Mouse (Mus musculus) heart, postnatal 10 days (tissue): ENCODE data around the gene Ms4a4b. TPM values are rescaled to one million over a fixed set of nuclear protein-coding genes. Genes with fewer than 3 reads are reported as not detected.
"Not testable (repeated sequence)": the region's sequence is repeated elsewhere in the genome, so short reads cannot be mapped to it uniquely, and the experiment has no call there.

Experiments
- DNase-seq, 2 experiments: peaks; one replicate each; pipeline ENCODE4 v3.0.0; 2021
- intact Hi-C: fragments of 180-260 bp; cut with DNase I; formaldehyde crosslinking; loops from one replicate; pipeline ENCODE4 v1.15.1; 2025
- total RNA-seq, 2 experiments: library from RNA; stranded (reverse); gene quantifications; 2 replicates each; pipeline ENCODE4 v1.2.3; 2021

Gene Ms4a4b
- total RNA-seq, 2 experiments from 2014 or later, result 1.1 to 2.4 TPM

- DNase-seq, result no peak
- intact Hi-C loops, result no loop called here
These were observed 41.9 kb downstream of the Ms4a4b start for GRCm38 (mm10) chr19:11485266-11485665.

GRCm38 (mm10) chr19:11485746-11486145 is 42.4 kb downstream of the Ms4a4b start, which contains the start of gene Gm8369:
Gene Gm8369 (plus strand): TSS chr19:11485938.
- intact Hi-C loops, result no loop called here
- DNase-seq, result no peak

DNA sequence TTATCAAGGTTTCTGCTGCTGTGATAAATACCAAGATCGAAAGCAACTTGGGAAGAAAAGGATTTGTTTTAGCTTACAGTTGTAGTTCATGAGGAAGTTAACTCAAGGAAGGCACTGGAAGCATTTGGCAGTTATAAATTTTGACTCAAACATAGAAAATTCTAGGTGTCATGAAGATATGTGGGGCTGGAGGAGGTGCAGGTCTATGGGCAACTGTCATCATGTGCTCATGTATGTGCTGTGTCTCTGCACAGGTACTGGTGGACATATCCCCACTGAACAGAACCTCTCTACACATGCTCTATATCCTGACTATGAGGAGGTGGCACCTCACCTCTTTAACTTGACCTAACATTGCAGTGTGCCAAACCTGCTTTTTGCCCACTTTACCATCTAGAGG is 43.2 kb downstream of the Ms4a4b start:
- DNase-seq, result no peak
- intact Hi-C loops, result no loop called here

GRCm38 (mm10) chr19:11491406-11492189 is 48.2 kb downstream of the Ms4a4b start:
- intact Hi-C loops, result no loop called here
- DNase-seq, result no peak

DNA sequence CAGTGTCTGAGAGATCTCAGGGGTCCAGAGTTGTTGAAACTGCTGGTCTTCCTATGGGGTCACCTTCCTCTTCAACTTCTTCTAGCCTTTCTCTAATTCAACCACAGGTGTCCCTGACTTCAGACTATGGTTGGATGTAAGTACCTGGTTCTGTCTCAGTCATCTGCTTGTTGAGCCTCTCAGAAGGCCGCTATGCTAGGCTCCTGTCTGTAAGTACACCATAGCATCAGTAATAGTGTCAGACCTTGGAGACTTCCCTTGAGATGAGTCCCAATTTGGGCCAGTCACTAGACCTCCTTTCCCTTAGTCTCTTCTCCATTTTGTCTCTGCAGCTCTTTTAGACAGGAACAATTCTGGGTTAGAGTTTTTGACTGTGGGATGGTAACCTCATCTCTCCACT is 49.3 kb downstream of the Ms4a4b start:
- no peak for DNase-seq
- intact Hi-C loops, result no loop called here

- intact Hi-C loops, result no loop called here
- no peak for DNase-seq
These were observed 51.2 kb downstream of the Ms4a4b start for GRCm38 (mm10) chr19:11494519-11494918.

DNA sequence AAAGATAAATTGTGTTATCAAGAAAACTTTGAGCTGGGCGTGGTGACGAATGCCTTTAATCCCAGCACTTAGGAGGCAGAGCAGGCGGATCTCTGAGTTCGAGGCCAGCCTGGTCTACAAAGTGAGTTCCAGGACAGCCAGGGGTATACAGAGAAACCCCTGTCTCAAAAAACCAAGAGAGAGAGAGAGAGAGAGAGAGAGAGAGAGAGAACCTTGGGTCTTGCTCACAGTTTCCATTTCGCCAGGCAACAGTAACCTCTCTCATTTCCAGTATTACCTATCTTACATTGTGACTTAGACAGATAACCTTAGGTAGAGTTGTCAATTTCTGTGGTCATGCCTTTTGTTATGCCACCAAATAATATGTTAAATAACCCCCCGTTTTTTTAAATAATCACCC is 53.0 kb downstream of the Ms4a4b start:
- intact Hi-C loops, result no loop called here
- DNase-seq, result no peak

DNA sequence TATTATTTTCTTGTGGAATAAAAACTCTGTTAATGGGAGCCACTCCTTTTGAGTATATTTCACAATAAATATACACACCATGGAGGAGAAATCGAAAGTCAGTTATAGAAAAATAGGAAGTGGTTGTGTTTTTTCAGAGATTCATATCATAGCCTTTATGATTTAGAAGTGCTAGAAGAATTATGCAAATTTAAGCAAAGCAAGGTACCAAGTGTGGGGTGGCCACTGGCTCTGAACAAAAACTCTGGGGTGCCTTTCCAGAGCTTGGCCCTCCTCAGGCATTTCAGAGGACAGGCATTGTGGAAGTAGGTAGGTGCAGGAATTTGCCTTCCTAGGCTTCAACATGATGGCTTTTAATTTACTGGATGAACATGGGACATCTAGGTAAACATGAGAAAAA is 53.9 kb downstream of the Ms4a4b start:
- DNase-seq, intact Hi-C loops: not testable (repeated sequence)

- intact Hi-C loops, result loop anchor here (1.0 kb wide), 1 partner anchor 49 kb away; no protein-coding TSS in a partner anchor
- DNase-seq, result no peak
These were observed 57.4 kb downstream of the Ms4a4b start for GRCm38 (mm10) chr19:11500796-11501195.

DNA sequence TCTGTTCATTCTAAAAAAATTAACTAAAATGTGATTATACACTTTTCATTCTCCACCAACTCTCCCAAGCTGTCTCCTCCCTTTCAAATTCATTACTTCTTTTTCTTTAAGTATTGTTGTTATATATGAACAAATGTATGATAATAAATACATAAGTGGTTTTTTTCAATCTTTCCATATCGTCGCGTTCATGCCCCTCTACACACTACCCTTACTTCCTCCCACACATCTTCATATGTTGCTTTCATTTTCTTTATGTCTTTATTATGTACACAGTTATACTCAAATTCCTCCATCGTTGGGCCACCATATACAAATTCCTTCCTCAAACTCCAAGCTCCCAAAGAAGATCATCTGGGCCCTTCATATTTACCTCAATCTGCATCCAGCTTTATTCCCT is 58.0 kb downstream of the Ms4a4b start:
- intact Hi-C loops, result no loop called here
- no peak for DNase-seq

DNA sequence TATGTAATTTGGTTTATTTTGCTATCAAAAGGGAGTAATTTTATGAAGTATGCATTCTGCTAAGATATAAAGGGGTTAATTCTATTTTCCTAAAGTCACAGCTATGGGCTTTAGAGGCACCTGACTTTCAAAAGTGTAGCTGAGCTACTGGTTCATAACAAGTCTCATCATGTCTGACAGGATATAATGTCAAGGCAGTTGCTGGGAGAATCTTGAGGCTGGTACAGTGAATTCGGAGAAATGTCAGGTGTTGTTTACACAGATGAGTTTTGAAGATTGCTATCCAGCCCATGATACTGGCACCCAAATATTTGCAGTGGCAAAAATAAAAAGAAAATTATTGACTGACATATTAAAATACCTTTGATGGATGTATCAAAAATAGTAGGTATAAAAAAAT is 61.5 kb downstream of the Ms4a4b start:
- intact Hi-C loops, result no loop called here

GRCm38 (mm10) chr19:11513458-11513857 is 70.1 kb downstream of the Ms4a4b start:
- no peak for DNase-seq
- intact Hi-C loops, result no loop called here

More for the DNA sequence above, 61.5 kb downstream of the Ms4a4b start:
- no peak for DNase-seq

DNA sequence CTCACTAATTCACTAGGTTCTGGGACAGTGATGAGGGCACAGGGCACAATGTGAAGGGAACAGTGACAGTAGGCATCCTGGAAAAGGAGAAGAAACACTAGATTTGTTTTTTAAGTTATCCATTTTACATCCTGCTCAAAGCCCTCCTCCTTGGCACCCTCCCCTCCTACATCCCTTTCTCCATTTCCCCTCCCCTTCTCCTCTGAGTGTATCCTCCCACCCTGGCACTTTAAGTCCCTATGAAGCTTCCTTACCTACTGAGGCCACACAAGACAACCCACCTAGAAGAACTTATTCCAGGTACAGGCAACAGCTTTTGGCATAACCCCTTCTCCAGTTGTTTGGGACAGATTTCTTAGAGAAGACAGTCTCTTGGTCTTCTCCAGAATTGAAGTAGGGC is 72.9 kb downstream of the Ms4a4b start, which contains the start of gene Ms4a6b:
Gene Ms4a6b, plus strand, starts transcription at position 267 of the 400 bp plus-strand sequence.
- intact Hi-C loops, result no loop called here
- no peak for DNase-seq

Other genes starting within 250 kb of the Ms4a4b start
- gene Ms4a13, start 246.8 kb upstream of the Ms4a4b start, total RNA-seq, result not detected
- not detected for gene Ms4a12, start 211.1 kb upstream of the Ms4a4b start, total RNA-seq
- gene Ms4a1, start 177.3 kb upstream of the Ms4a4b start, total RNA-seq, result under 1 TPM; 0.55 to 0.84 TPM
- not detected for gene Ms4a5, start 159.7 kb upstream of the Ms4a4b start, total RNA-seq
- gene Ms4a14, start 129.1 kb upstream of the Ms4a4b start, total RNA-seq, result under 1 TPM; 0.10 to 0.12 TPM
- gene Ms4a7, start 107.4 kb upstream of the Ms4a4b start, total RNA-seq, result under 1 TPM; 0.89 to 0.97 TPM
- 1 to 10 TPM; 3.0 to 5.7 TPM for gene Ms4a4a, start 68.0 kb upstream of the Ms4a4b start, total RNA-seq
- gene Ms4a4c, start 38.8 kb upstream of the Ms4a4b start, total RNA-seq, result not detected
- 1 to 10 TPM; 5.5 to 7.1 TPM for gene Ms4a6c, start 25.8 kb downstream of the Ms4a4b start, total RNA-seq
- gene Gm8369, start 42.4 kb downstream of the Ms4a4b start, total RNA-seq, result under 1 TPM in 1 of 2 experiments, not detected in 1; 0.24 TPM
- 1 to 10 TPM; 2.9 to 4.7 TPM for gene Ms4a6b, start 73.0 kb downstream of the Ms4a4b start, total RNA-seq
- gene Ms4a4d, start 93.2 kb downstream of the Ms4a4b start, total RNA-seq, result 1 to 10 TPM; 1.5 TPM
- 1 to 10 TPM; 1.5 to 2.7 TPM for gene Ms4a6d, start 161.3 kb downstream of the Ms4a4b start, total RNA-seq
- gene Ms4a2, start 180.2 kb downstream of the Ms4a4b start, total RNA-seq, result under 1 TPM in 1 of 2 experiments, not detected in 1; 0.47 TPM
- not detected for gene Ms4a3, start 197.3 kb downstream of the Ms4a4b start, total RNA-seq
- gene Oosp2, start 217.0 kb downstream of the Ms4a4b start, total RNA-seq, result not detected
- not detected for gene Oosp1, start 247.6 kb downstream of the Ms4a4b start, total RNA-seq